ENCODE assay signal across 10 mouse cellular contexts in the genomic region with DNA sequence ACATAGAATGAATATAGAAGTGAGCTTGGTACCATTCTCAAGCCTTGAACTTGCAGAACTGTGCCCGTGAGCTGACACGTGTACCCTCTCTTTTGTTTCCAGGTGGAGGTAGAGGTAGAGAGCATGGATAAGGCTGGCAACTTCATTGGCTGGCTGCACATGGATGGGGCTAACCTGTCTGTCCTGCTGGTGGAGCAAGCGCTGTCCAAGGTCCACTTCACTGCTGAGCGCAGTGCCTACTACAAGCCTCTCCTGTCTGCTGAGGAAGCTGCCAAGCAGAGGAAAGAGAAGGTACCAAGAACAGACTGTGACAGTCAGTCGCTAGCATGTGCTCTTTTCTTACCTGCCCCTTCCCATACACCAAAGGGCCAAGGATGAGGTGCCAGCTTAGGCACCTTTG.
"Had no signal": no experiment of that assay in that cellular context is flagged by ENCODE, and none has a peak within 500 bp of the region (broad histone marks: within the 10 kb centered on the region; RNA-seq: fewer than 3 reads in every experiment).

No protein-coding gene starts in this region.

- H3K9me3 ChIP-seq: hindbrain, embryonic 12.5 days; limb, embryonic 15.5 days; midbrain, embryonic 13.5 days had no signal

- DNase-seq: layer of hippocampus, adult 9-11 months; lung, adult 18-20 months; right cerebral cortex, postnatal 14 days; thymus, postnatal 36 days had no signal

- H3K4me3 ChIP-seq: hindbrain, embryonic 12.5 days; limb, embryonic 15.5 days; midbrain, embryonic 13.5 days had no signal

- H3K27me3 ChIP-seq: hindbrain, embryonic 12.5 days; limb, embryonic 15.5 days; midbrain, embryonic 13.5 days had no signal

- H3K9ac ChIP-seq: hindbrain, embryonic 12.5 days; limb, embryonic 15.5 days; liver, embryonic 14.5 days; midbrain, embryonic 13.5 days had no signal

- H3K27ac ChIP-seq: hindbrain, embryonic 12.5 days; limb, embryonic 15.5 days; liver, embryonic 14.5 days; midbrain, embryonic 13.5 days had no signal

- H3K36me3 ChIP-seq: hindbrain, embryonic 12.5 days; midbrain, embryonic 13.5 days had no signal

- H3K4me2 ChIP-seq: hindbrain, embryonic 12.5 days; limb, embryonic 15.5 days; midbrain, embryonic 13.5 days had no signal

- ATAC-seq: hindbrain, embryonic 16.5 days; inflammation-experienced regulatory T-cells, adult 6 months; midbrain, embryonic 13.5 days had no signal
